Mouse (Mus musculus) embryonic facial prominence, embryonic 11.5 days (tissue): ENCODE measurements around the gene Zfp865. TPM values are rescaled to one million over a fixed set of nuclear protein-coding genes. Genes with fewer than 3 reads are reported as not detected.
"Not testable (repeated sequence)": the region's sequence is repeated elsewhere in the genome, so short reads cannot be mapped to it uniquely, and the experiment has no call there.

Experiments
- ATAC-seq: fragments of 200-750 bp; cut with Nextera tagmentation; replicated peaks from 2 replicates; pipeline ENCODE4 v1.8.0; 2017; ENCODE audit warnings: low read depth; ENCODE audit not compliant: insufficient number of reproducible peaks, low FRiP score, low TSS enrichment
- DNase-seq: peaks from one replicate; pipeline ENCODE4 v3.0.0-alpha.2; 2015; ENCODE audit warnings: low spot score
- H3K27ac ChIP-seq: fragments of 300-500 bp; sonication (generic); replicated peaks from 2 replicates; pipeline ENCODE4 v1.5.1; 2014; ENCODE audit warnings: mild to moderate bottlenecking, low read depth, low read length, control low read depth
- H3K27me3 ChIP-seq: fragments of 300-500 bp; sonication (generic); 2 replicates; pipeline ENCODE4 v1.6.1; 2014; ENCODE audit warnings: mild to moderate bottlenecking, low read length, moderate library complexity, mixed read lengths; ENCODE audit not compliant: control insufficient read depth, insufficient read depth
- H3K36me3 ChIP-seq: fragments of 300-500 bp; sonication (generic); replicated peaks from 2 replicates; pipeline ENCODE4 v1.6.1; 2014; ENCODE audit warnings: low read depth, mild to moderate bottlenecking, low read length, moderate library complexity, mixed read lengths; ENCODE audit not compliant: control insufficient read depth, insufficient read depth
- H3K4me1 ChIP-seq: fragments of 300-500 bp; sonication (generic); 2 replicates; pipeline ENCODE4 v1.6.1; 2014; ENCODE audit warnings: low read length, mixed read lengths; ENCODE audit not compliant: control insufficient read depth, insufficient read depth
- H3K4me2 ChIP-seq: fragments of 300-500 bp; sonication (generic); 2 replicates; pipeline ENCODE4 v1.6.1; 2014; ENCODE audit warnings: low read depth, mild to moderate bottlenecking, control low read depth, low read length, moderate library complexity
- H3K4me3 ChIP-seq: fragments of 300-500 bp; sonication (generic); 2 replicates; pipeline ENCODE4 v1.5.1; 2014; ENCODE audit warnings: low read depth, low read length, control low read depth
- H3K9ac ChIP-seq: fragments of 300-500 bp; sonication (generic); replicated peaks from 2 replicates; pipeline ENCODE4 v1.6.1; 2014; ENCODE audit warnings: mild to moderate bottlenecking, control low read depth, low read length
- H3K9me3 ChIP-seq: fragments of 300-500 bp; sonication (generic); replicated peaks from 2 replicates; pipeline ENCODE4 v1.6.1; 2016; ENCODE audit warnings: mild to moderate bottlenecking, low read length, inconsistent platforms, mixed read lengths; ENCODE audit not compliant: control insufficient read depth
- WGBS: fragments of 180-500 bp; shearing (Covaris S2); extraction: QIAGEN DNeasy Blood & Tissue Kit; methylation state at CpG from one replicate; pipeline ENCODE4 v1.1.7; 2014; 5-methylcytosine and 5-hydroxymethylcytosine counted together
- polyA plus RNA-seq: library from polyadenylated mRNA; unstranded; fragments of >200 nt; fragmentation: Nextera tagmentation; extraction: Ambion mirVana; gene quantifications from 2 replicates; pipeline ENCODE4 v1.2.1, GENCODE M21; 2014

Gene Zfp865
- polyA plus RNA-seq, 1 experiment from 2014 or later: 4.5 TPM

DNA sequence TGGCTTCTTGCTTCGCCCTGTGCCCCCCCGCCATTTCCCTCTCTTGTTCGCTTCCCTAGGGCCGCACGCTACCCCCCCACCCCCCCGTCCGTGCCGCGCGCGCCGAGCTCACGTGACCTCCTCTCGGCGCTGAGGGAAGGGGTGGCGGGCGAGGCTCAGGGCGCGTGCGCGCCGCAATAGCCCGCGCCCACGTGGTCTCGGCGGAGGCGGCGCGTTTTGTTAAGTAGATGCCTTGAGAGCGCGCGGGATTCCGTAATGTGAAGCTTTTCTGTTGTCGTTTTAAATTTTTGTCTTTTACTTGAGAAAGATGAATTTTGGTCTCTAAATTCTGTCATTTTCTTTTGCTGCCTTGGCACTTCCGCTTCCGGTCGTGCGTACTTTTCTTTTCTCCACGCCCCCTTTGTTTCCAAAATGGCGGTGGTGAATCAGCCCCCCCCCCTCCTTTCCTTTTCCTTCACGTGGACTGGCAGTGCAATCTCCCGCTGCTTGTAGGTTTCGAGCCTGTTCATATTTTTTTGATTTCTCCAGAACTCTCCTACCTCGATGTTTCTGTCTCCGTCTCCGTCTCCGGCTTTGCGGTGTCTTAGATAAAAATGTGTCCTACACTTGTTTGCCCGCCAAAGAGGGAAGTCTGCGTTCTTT, 42.3 kb downstream of the Zfp865 start:
- Histone ChIP-seq H3K4me3 (peak overlapping the region; percentile 74), H3K4me2 (peak overlapping the region; percentile 78), H3K9me3 (no peaks in the 10 kb centered on the region), H3K27me3 (no peaks in the 10 kb centered on the region; the same call in 1 of the 2 replicates), H3K9ac (peak overlapping the region; percentile 78), H3K4me1 (peaks cover 6% of the 10 kb centered on the region; the same call in 1 of the 2 replicates), H3K36me3 (no peaks in the 10 kb centered on the region; the same call in 1 of the 2 replicates), H3K27ac (peak overlapping the region; percentile 96)
- WGBS: under 1% methylated on average over 51 of the region's 51 CpGs
- peak; percentile 92 for DNase-seq
- ATAC-seq: no peak; the same call in 1 of the 2 replicates

DNA sequence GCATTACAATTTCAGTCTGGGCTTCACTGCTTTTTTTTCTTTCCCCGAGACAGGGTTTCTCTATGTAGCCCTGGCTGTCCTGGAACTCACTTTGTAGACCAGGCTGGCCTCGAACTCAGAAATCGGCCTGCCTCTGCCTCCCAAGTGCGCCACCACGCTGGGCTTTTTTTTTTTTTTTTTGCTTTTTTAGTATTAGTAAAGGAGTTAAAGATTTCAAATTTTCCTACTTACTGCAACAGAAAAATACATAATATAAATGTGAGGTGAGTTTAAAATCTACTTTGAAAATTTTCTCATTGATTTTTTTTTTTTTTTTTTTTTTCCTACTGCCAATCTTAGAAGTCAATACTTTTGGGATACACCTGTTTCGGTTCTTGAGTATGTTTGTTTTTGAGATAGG, 44.7 kb downstream of the Zfp865 start:
- Histone ChIP-seq H3K4me3 (no peak overlapping the region), H3K4me1 (peaks cover 5% of the 10 kb centered on the region; the same call in 1 of the 2 replicates), H3K27ac (no peak overlapping the region), H3K9ac (no peak overlapping the region), H3K27me3 (no peaks in the 10 kb centered on the region), H3K9me3 (no peaks in the 10 kb centered on the region), H3K4me2 (no peak overlapping the region), H3K36me3 (peaks cover 13% of the 10 kb centered on the region)
- 91% methylated on average over 6 of the region's 6 CpGs for WGBS
- no peak for ATAC-seq
- no peak for DNase-seq

DNA sequence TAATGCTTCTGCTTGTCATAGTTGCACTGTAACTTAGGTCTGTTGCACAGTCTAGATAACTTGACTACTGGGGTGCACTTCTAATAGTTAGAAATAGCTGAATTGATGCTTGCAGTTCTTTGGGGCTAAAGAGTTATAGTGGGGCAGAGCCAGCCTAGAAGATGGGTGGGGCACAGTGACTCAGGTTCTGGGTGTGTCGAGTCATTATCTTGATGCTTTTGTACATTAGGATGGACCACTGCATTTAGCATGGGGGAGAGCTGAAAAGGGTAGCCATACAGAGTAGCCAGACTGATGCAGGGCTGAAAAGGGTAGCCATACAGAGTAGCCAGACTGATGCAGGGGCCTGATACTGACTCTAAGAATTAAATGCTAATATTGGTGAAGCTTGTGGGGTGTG, 53.4 kb downstream of the Zfp865 start:
- DNase-seq: no peak
- no peak for ATAC-seq
- WGBS: 80% methylated on average over 1 of the region's 1 CpGs
- no peak overlapping the region for H3K27ac ChIP-seq
- no peak overlapping the region for H3K4me2 ChIP-seq
- H3K9me3 ChIP-seq: no peaks in the 10 kb centered on the region
- no peaks in the 10 kb centered on the region for H3K27me3 ChIP-seq
- no peak overlapping the region for H3K9ac ChIP-seq
- H3K4me1 ChIP-seq: no peaks in the 10 kb centered on the region
- H3K4me3 ChIP-seq: no peak overlapping the region
- H3K36me3 ChIP-seq: peaks cover 45% of the 10 kb centered on the region

DNA sequence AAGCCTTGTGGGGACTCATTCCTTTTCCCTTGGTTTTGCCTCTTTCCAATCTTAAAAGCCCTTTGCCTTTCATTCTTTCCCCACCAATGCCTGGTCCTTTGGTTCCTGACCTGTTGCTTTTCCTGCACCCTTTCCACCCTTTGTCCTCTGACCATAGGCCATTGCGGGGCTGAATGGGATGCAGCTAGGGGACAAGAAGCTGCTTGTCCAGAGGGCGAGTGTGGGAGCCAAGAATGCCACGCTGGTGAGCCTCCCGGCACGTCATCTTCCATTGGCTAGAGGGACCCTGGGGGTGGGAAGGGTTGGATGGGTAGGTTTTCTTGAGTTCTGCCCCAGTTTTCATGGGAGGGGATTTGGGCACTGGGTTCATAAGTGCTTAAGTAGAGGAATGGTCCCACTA, 54.8 kb downstream of the Zfp865 start:
- WGBS: 90% methylated on average over 5 of the region's 5 CpGs
- Histone ChIP-seq H3K4me1 (no peaks in the 10 kb centered on the region), H3K36me3 (peaks cover 39% of the 10 kb centered on the region), H3K9ac (no peak overlapping the region), H3K4me3 (no peak overlapping the region), H3K27ac (no peak overlapping the region), H3K4me2 (no peak overlapping the region), H3K9me3 (no peaks in the 10 kb centered on the region), H3K27me3 (no peaks in the 10 kb centered on the region)
- ATAC-seq: no peak
- DNase-seq: no peak

DNA sequence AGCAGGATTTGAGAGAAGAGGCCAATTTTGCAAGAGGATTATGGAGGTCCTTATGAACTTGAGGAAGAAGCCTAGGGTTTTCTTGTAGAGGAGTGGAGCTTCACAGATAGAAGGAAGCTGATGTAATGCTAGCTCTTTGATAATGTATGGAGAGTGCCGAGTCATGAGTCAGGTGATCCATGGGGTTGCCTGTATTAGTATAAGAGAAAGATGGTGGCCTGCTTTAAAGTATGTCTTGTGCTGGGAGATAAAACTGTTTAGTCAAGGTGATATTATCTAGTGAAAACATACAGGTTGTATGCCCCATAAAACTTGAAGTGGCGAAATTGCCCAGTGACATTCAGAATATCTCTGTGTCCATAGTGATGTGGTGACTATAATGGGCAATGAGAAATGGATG, 56.8 kb downstream of the Zfp865 start:
- WGBS: 95% methylated on average over 2 of the region's 2 CpGs
- DNase-seq: no peak
- no peak overlapping the region for H3K4me3 ChIP-seq
- no peaks in the 10 kb centered on the region for H3K9me3 ChIP-seq
- H3K27ac ChIP-seq: no peak overlapping the region
- no peaks in the 10 kb centered on the region for H3K27me3 ChIP-seq
- H3K4me1 ChIP-seq: no peaks in the 10 kb centered on the region
- ATAC-seq: no peak
- no peak overlapping the region for H3K4me2 ChIP-seq
- H3K36me3 ChIP-seq: peaks cover 27% of the 10 kb centered on the region
- no peak overlapping the region for H3K9ac ChIP-seq

DNA sequence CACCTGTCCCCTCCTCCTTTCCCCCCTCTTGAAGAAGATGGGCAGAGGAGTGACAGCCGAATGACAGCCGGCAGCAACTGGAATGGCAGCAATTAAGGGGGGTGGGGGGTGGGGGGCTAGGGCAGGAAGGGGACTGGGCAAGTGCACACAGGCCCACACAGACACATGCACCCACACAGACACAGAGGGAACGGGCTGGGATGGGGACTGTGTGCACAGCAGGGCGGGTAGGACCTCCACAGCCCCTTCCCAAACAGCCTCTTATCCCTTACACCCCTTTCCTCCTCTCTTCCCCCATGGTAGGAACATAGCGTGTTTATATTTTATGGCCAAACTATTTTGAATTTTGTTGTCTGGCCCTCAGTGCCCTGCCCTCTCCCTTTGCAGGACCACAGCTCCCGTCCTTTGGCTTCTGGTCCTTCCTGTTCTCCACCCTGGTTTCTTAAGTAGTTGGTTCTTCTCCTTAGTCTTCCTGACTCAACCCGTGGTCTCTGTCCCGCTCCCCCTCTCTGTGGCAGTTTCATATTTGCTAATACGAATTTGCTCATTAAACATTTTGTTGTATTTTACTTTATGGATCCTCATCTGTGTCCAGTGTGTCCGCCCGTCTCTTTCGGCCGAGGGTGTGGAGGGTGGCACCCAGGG, 59.3 kb downstream of the Zfp865 start:
- not testable (repeated sequence) for H3K9ac ChIP-seq, H3K4me1 ChIP-seq, H3K36me3 ChIP-seq, H3K9me3 ChIP-seq, H3K27me3 ChIP-seq, DNase-seq, H3K27ac ChIP-seq
- Histone ChIP-seq H3K4me3 (peak overlapping the region; percentile 98), H3K4me2 (peak overlapping the region; percentile 27; the same call in 1 of the 2 replicates)
- peak; percentile 50 for ATAC-seq
- WGBS: 42% methylated on average over 9 of the region's 13 CpGs

DNA sequence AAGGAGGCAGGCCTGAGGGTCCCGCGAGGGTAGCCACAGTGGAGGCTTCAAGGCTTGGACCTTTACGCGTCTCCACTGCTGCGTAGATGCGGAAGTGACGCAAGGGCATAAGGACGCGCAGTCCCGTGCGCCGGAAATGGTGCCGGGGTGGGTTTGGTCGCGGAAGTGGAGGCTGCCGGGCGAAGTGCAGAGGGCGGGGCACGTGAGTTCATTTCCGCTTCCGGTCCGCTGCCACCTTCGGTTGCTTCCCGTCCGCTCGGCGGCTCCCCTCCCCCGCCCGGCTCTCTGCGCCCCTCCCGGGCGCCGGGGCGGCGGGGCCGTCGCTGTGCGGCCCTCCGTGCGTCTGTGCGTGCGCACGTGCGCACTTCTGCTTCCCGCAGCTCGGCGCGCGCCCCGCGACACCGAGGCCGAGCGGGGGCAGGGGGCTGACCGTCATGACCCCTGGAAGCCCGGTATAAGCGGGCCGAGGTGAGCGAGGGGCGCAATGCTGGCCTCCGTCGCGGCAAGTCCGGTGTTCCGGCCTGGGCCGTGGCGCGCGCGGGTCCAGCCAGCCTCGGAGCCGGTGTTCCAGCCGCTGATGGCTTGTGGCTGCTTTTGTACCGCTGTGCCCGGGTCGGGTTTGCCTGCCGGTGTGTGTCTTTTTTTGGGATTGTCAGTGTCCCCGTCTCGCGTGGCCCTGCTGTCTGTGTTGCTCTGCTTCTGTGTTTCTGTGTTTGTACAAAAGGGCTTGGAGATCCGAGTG, 60.0 kb downstream of the Zfp865 start, which contains the start of gene Epn1:
Gene Epn1 (plus strand): TSS at position 226 of the 742 bp plus-strand sequence.
- Histone ChIP-seq H3K4me2 (peak within 1 kb of the TSS; percentile 69), H3K4me1 (no peaks in the 10 kb centered on the region), H3K9me3 (no peaks in the 10 kb centered on the region), H3K36me3 (peaks cover 4% of the 10 kb centered on the region), H3K4me3 (peak within 1 kb of the TSS; percentile 98), H3K9ac (peak within 1 kb of the TSS; percentile 96), H3K27me3 (no peaks in the 10 kb centered on the region), H3K27ac (peak within 1 kb of the TSS; percentile 89)
- peak; percentile 96 for ATAC-seq
- under 1% methylated on average over 79 of the region's 81 CpGs for WGBS
- DNase-seq: peak; percentile 97
